16 mouse cellular contexts compared by ENCODE assay signal in genomic region chr14:64575954-64576353, GRCm38 (mm10).
DNase-seq lines count a peak whose midpoint lies in the region; ATAC-seq and TF ChIP-seq lines count a peak whose summit lies in the region.
"Had no signal": no experiment of that assay in that cellular context is flagged by ENCODE, and none has a peak within 500 bp of the region (broad histone marks: within the 10 kb centered on the region; RNA-seq: fewer than 3 reads in every experiment).

No protein-coding gene starts in this region.

- H3K9ac ChIP-seq in forebrain, embryonic 16.5 days (replicated peaks; ENCODE audit: low read depth, low read length) = no peak overlapping the region; the same call in 1 of the 2 replicates
- no peak overlapping the region; the same call in 1 of the 2 replicates for H3K9ac ChIP-seq in midbrain, embryonic 15.5 days
- H3K9ac ChIP-seq: limb, embryonic 15.5 days had no signal

- 0 out of 2 replicates have a peak, but pooled peaks cover 2% of the 10 kb centered on the region for H3K27me3 ChIP-seq in forebrain, embryonic 16.5 days (replicated peaks; ENCODE audit: control insufficient read depth, insufficient read depth, low read length)
- no peaks in the 10 kb centered on the region for H3K27me3 ChIP-seq in midbrain, embryonic 15.5 days (replicated peaks)

- peak overlapping the region; percentile 43 for H3K4me2 ChIP-seq in forebrain, embryonic 16.5 days (ENCODE audit: low read length)
- peak overlapping the region; percentile 50 for H3K4me2 ChIP-seq in midbrain, embryonic 15.5 days
- H3K4me2 ChIP-seq: limb, embryonic 15.5 days had no signal

- 20% methylated on average over 4 of the region's 4 CpGs for WGBS in forebrain, embryonic 16.5 days
- WGBS in midbrain, embryonic 15.5 days = 28% methylated on average over 4 of the region's 4 CpGs

- TF ChIP-seq CTCF in layer of hippocampus, adult 2 months (conservative IDR thresholded peaks at IDR 0.05) = no peak

- H3K27ac ChIP-seq in layer of hippocampus, adult 2 months = peak overlapping the region; percentile 94
- H3K27ac ChIP-seq in forebrain, embryonic 16.5 days (ENCODE audit: low read length) = no peak overlapping the region
- H3K27ac ChIP-seq in midbrain, embryonic 15.5 days = peak overlapping the region; percentile 87
- H3K27ac ChIP-seq: gastrocnemius, adult 2 months; limb, embryonic 15.5 days had no signal

- peak overlapping the region; percentile 63 for H3K4me3 ChIP-seq in layer of hippocampus, adult 2 months
- peak overlapping the region; percentile 26 for H3K4me3 ChIP-seq in forebrain, embryonic 16.5 days (replicated peaks; ENCODE audit: low read length)
- peak overlapping the region; percentile 36 for H3K4me3 ChIP-seq in midbrain, embryonic 15.5 days
- H3K4me3 ChIP-seq: erythroblast, embryonic 14.5 days; gastrocnemius, adult 2 months; limb, embryonic 15.5 days; myocyte had no signal

- no peaks in the 10 kb centered on the region for H3K9me3 ChIP-seq in forebrain, embryonic 16.5 days (ENCODE audit: control insufficient read depth, low read length)
- H3K9me3 ChIP-seq in midbrain, embryonic 15.5 days = no peaks in the 10 kb centered on the region
- H3K9me3 ChIP-seq: limb, embryonic 15.5 days had no signal

- no peaks in the 10 kb centered on the region for H3K36me3 ChIP-seq in forebrain, embryonic 16.5 days (ENCODE audit: control insufficient read depth, insufficient read depth)
- no peaks in the 10 kb centered on the region for H3K36me3 ChIP-seq in midbrain, embryonic 15.5 days (replicated peaks)
- H3K36me3 ChIP-seq: limb, embryonic 15.5 days had no signal

- peaks cover 18% of the 10 kb centered on the region for H3K4me1 ChIP-seq in forebrain, embryonic 16.5 days (replicated peaks; ENCODE audit: control insufficient read depth, insufficient read depth, low read length)
- H3K4me1 ChIP-seq in midbrain, embryonic 15.5 days = peaks cover 52% of the 10 kb centered on the region
- H3K4me1 ChIP-seq: limb, embryonic 15.5 days had no signal

- DNase-seq in layer of hippocampus, adult 2 months (ENCODE audit: low spot score in 2 of 2) = peak in 1 of 2 experiments; percentile 14
- DNase-seq in layer of hippocampus, postnatal 25 days (ENCODE audit: extremely low spot score in 1 of 2, low spot score in 1 of 2) = no peak
- DNase-seq in retina, postnatal 1 day = peak; percentile 89
- DNase-seq in kidney, adult 11 months = no peak
- DNase-seq in layer of hippocampus, adult 9-11 months = no peak
- DNase-seq: cerebellum, adult 8-10 months; gastrocnemius, adult 2 months; heart, adult 18-20 months; lung, adult 18-20 months had no signal

- ATAC-seq in forebrain, embryonic 16.5 days = no peak
- no peak for ATAC-seq in midbrain, embryonic 15.5 days (replicated peaks)
- ATAC-seq: activated CD4-positive, CD25-positive, alpha-beta regulatory T cell, adult 4 months; intestine, postnatal 0 days had no signal
